Mouse (Mus musculus): ENCODE measurements around the gene Ddr1.

The Ddr1 gene

GRCm38 (mm10) chr17:35689936-35690645 is 14.3 kb downstream of the Ddr1 start:
- peak; percentile 52 to 59 for DNase-seq

GRCm38 (mm10) chr17:35688347-35689175 is 15.9 kb downstream of the Ddr1 start:
- DNase-seq: no peak

- DNase-seq: peak in 1 of 2 experiments; percentile 51
Observed at GRCm38 (mm10) chr17:35685061-35685460, 19.4 kb downstream of the Ddr1 start.

GRCm38 (mm10) chr17:35681986-35682385 is 22.4 kb downstream of the Ddr1 start:
- DNase-seq: no peak

- DNase-seq: no peak
Observed at GRCm38 (mm10) chr17:35680591-35680990, 23.8 kb downstream of the Ddr1 start.

- peak; percentile 93 to 96 for DNase-seq
Observed at GRCm38 (mm10) chr17:35673416-35674035, 30.9 kb downstream of the Ddr1 start, which contains the start of gene Gtf2h4. Gtf2h4 (minus strand) TSS chr17:35673739.

GRCm38 (mm10) chr17:35672527-35672926 is 31.9 kb downstream of the Ddr1 start:
- DNase-seq: no peak

- no peak for DNase-seq
Observed at GRCm38 (mm10) chr17:35671846-35672245, 32.6 kb downstream of the Ddr1 start.

- DNase-seq: no peak
Observed at GRCm38 (mm10) chr17:35669731-35670130, 34.7 kb downstream of the Ddr1 start.

GRCm38 (mm10) chr17:35667334-35668065 is 36.9 kb downstream of the Ddr1 start, which contains the start of gene Vars2:
Vars2 (minus strand) TSS chr17:35667592.
- DNase-seq: peak; percentile 98 to 99

GRCm38 (mm10) chr17:35666851-35667256 is 37.6 kb downstream of the Ddr1 start:
- DNase-seq: peak in 1 of 2 experiments; percentile 57

GRCm38 (mm10) chr17:35665957-35666515 is 38.4 kb downstream of the Ddr1 start:
- DNase-seq: no peak

GRCm38 (mm10) chr17:35653086-35653485 is 51.3 kb downstream of the Ddr1 start:
- DNase-seq: no peak

GRCm38 (mm10) chr17:35649429-35649828 is 55.0 kb downstream of the Ddr1 start:
- DNase-seq: no peak

GRCm38 (mm10) chr17:35643609-35644236 is 60.7 kb downstream of the Ddr1 start, which contains the start of gene Mucl3:
Mucl3 (minus strand) TSS chr17:35643695.
- no peak for DNase-seq

- DNase-seq: no peak
Observed at GRCm38 (mm10) chr17:35639352-35639751, 65.1 kb downstream of the Ddr1 start.

- DNase-seq: peak; percentile 79 to 82
Observed at GRCm38 (mm10) chr17:35638475-35639190, 65.8 kb downstream of the Ddr1 start.

GRCm38 (mm10) chr17:35636363-35636762 is 68.1 kb downstream of the Ddr1 start:
- peak; percentile 50 to 64 for DNase-seq

- DNase-seq: peak; percentile 89
Observed at GRCm38 (mm10) chr17:35635699-35636111, 68.7 kb downstream of the Ddr1 start.

- peak; percentile 34 to 49 for DNase-seq
Observed at GRCm38 (mm10) chr17:35635202-35635601, 69.2 kb downstream of the Ddr1 start.

- peak; percentile 37 to 67 for DNase-seq
Observed at GRCm38 (mm10) chr17:35633992-35634391, 70.4 kb downstream of the Ddr1 start.
